Mouse (Mus musculus): ENCODE data around the gene Lypla2.

GRCm38 (mm10) chr4:135995118-135995517, 22.7 kb upstream of the Lypla2 start:
- TF ChIP-seq CTCF (IDR thresholded peaks at IDR 0.05; ENCODE audit: low read depth) (no peak), EP300 (IDR thresholded peaks at IDR 0.05; ENCODE audit: low read depth) (no peak)
